Mouse (Mus musculus) gastrocnemius, postnatal 36 days (tissue): ENCODE data around the gene Mrpl55. TPM values are rescaled to one million over a fixed set of nuclear protein-coding genes. Genes with fewer than 3 reads are reported as not detected.
"Not testable (repeated sequence)": the region's sequence is repeated elsewhere in the genome, so short reads cannot be mapped to it uniquely, and the experiment has no call there.

Source experiments
- DNase-seq, 2 experiments: peaks; one replicate each; pipeline ENCODE4 v3.0.0; 2022
- intact Hi-C: fragments of 180-260 bp; cut with DNase I; formaldehyde crosslinking; loops from one replicate; pipeline ENCODE4 v1.15.1; 2025
- total RNA-seq, 2 experiments: library from RNA; stranded (reverse); gene quantifications; 2 replicates each; pipeline ENCODE4 v1.2.3; 2021

The Mrpl55 gene
- total RNA-seq, 2 experiments from 2014 or later, result 47.5 to 49.6 TPM

DNA sequence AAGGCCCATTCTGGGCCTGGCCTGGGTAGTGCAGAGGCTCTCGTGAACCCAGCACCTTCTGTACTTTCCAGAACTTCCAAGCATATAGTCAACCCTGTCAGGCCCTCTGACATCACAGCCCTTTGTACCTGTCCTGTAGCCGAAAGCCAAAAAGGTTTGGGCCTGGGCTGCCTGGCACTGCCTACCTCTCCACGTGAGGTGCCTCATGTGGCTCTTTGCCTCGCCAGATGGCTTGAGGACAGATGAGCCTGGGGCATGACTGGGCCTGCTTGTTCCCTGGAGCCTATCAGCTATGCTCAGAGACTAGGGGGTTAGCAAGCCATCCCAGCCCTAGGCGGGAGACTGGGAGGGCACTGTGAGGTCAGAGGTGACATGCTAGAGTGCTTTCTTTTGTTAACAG lies 16.8 kb upstream of the Mrpl55 start:
- intact Hi-C loops, result loop anchor here (5.0 kb wide), 1 partner anchor 33 kb away; no protein-coding TSS in a partner anchor
- DNase-seq, result no peak

DNA sequence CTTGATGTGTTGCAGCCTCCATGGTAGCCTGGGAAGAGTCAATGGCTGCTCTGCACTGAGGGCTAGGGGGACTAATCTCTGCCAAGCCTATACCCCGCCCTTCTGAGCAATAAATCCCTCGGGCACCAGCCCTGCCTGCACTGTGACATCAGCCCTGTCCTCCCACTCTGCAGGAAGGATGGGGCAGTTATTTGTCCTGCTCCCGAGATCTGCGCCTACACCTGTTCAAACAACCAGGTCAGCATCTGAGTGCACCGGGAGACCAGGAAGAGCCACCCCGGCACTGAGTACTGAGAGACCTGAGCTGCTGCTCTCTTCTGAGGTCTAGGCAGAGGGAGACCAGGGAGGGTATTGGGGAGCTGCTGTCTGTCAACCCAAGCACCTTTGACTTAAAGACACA lies 14.6 kb upstream of the Mrpl55 start:
- intact Hi-C loops, result loop anchor here (5.0 kb wide), 1 partner anchor 35 kb away; no protein-coding TSS in a partner anchor
- DNase-seq, result no peak

DNA sequence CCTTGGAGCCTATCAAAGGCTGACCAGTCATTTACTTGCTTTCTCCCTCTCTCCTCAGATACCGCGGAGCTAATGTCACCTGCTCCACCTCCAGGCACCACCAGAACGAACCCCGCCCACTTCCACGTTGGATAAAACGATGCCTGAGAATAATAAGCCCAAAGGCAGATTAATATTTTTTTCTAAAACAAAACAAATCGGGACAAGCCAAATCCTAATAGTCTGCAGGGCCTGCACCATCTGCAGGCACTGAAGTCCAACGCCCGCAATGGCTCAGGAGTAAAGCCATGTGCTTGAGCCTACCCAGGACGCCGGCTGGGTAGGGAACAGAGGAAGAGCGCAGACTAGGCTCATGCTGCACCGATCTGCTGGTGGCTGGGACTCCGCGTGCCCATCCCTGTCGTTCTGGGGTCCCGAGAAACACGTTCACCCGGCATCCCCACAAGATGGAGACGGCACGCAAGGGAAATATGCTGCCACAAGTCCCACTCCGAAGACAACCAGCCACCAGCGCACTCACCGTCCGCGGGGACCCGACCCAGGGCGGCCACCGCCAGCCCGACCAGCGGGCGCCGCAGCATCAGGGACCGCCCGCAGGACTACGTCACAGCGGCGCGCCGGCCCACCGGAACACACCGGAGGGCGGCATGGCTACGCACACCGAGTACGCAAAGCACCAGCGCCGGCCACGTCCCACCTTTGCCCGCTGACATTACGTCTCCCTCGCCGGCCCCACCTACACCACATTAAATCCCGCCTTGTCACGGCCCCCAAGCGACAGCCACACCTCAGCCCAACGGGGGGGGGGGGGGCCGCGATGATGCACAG lies 10.8 kb upstream of the Mrpl55 start:
- intact Hi-C loops, result no loop called here
- peak; percentile 81 to 83 for DNase-seq

DNA sequence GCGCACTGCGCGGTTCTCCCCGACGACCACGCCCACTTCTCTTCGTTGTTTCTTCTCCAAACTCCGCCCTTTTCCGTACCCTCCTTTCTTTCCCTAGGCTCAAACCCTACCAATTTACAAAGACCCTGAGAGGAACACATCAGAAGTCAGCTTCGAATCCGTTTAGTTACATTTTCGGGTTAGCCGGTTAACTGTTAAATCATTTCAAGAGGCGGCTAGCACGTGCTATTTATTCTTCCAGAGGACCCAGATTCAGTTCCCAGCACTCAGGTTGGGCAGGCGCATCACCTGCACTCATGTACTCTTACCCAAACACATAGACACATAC lies 10.3 kb upstream of the Mrpl55 start, which contains the start of gene Guk1:
TSS of gene Guk1 (minus strand) at position 154 of the 328 bp plus-strand sequence.
- DNase-seq, result no peak
- intact Hi-C loops, result no loop called here

DNA sequence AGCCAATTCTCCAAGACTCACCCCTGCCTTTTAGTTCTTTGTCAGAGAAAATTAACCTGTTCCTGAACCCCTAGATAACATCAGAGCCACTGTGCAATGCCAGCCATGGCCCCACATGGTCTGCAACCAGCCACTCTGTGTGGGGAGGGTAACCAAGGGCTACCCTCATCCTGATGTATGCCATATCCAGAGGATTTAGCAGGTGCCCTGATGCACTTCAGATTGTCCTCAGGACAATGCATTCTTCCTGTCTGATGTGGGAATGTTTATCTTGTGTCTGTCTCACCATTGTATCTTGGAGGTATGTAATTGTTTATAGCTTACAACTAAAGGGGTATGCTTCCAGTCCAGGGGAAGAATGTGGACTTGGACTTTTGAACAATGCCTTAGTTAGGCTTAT lies 6.1 kb upstream of the Mrpl55 start:
- no peak for DNase-seq
- intact Hi-C loops, result no loop called here

DNA sequence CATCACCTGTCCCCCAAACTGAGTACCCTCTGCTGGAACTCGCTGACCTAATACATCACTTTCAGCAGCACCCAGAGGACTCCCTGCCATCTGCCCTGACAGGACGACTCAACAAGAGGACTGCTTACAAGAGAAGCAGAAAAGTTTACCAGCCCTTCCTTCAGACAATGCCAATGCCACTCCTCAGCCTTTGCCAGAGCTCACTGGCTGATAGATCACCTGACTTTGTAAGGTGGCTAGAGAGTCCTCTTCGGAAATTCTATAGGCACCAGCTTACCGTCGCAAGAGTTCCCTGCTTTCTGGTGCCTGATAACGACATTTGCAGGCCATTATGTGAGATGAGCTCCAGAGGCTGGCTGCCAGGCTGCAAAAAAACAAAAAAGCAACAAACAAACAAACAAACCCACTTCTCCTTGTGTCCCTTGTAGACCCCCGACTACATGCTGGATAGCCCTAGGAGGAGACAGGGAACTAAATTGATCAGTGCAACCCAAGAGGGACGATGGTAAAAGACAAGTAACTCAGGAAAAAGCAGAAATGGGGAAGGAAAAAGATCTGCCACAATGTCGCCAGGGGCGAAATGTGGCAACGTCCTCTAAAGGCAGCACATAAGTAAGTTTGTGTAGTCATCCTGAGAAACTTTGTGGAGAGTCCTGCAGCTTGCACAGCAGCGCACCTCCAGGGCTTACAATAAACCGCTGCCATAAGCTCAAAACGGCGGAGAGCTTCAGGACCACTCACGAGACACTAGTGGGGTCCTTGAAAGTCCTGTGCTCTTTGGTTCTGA lies 877 bp upstream of the Mrpl55 start:
- intact Hi-C loops, result no loop called here
- no peak for DNase-seq

DNA sequence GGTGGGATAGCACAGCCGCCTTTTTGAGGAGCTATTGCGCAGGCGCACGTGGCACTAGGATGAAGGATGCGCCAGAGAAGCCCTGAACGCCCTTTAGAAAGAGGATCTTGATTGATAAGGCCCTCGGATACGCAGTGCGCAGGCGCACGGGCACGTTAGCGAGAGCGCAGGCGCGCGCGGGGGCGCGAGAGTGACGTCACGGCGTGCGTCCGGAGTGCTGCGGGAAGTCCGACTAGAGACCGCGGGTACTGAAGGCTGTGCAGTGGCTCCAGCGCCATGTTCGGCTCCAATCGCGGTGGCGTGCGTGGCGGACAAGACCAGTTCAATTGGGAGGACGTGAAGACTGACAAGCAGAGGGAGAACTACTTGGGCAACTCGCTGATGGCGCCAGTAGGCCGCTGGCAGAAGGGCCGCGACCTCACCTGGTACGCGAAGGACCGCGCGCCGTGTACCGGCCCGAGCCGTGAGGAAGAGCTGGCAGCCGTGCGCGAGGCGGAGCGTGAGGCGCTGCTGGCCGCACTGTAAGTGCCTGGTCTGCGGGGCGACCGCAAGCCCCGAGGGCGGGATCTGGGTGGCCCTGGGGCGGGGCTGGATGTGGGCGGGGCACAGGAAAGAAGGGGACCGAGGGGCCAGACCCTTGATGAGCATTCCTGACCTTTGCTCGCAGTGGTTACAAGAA lies 6.0 kb downstream of the Mrpl55 start, which contains the start of gene 2310033P09Rik:
TSS of gene 2310033P09Rik (plus strand) at position 169 of the 679 bp plus-strand sequence.
- peak; percentile 87 to 91 for DNase-seq

DNA sequence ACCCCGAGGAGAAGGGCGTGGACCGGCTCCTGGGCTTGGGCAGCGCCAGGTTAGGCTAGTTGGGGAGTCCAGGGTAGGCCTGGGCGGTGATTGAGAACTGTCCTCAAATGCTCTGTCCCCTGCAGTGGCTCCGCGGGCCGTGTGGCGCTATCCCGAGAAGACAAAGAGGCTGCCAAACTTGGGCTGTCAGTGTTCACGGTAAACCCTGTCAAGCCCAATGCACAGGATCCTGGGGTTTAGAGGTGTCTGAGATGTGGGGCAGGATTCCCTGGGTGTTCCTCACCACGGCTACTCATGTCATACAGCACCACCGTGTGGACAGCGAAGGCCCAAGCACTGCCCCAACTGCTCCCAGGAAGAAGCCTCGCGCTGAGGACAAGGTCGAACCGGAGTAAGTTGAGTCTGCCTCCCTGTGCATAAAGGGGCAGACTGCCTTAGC lies 6.7 kb downstream of the Mrpl55 start:
- peak; percentile 42 to 45 for DNase-seq
- intact Hi-C loops, result no loop called here

More for the DNA sequence above, 6.0 kb downstream of the Mrpl55 start, which contains the start of gene 2310033P09Rik:
- intact Hi-C loops, result no loop called here

DNA sequence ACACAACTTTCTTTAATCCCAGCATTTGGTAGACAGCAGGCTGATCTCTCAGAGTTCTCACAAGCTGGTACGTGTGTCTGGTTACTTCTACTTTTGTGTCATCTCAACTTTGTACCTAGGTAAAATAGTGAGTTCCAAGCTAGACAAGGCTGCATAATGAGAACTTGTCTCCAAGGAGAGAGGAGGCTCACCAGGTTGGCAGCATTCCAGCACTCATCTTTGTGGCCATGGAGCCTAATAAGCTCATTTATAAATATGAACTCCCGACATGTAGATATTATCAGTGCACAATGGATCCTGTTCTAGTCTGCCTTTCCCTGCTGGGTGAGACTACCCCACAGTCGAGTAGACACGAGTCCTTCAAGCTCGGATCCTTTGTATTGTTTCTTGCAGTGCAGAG lies 7.3 kb downstream of the Mrpl55 start:
- intact Hi-C loops, result no loop called here
- DNase-seq, result no peak

DNA sequence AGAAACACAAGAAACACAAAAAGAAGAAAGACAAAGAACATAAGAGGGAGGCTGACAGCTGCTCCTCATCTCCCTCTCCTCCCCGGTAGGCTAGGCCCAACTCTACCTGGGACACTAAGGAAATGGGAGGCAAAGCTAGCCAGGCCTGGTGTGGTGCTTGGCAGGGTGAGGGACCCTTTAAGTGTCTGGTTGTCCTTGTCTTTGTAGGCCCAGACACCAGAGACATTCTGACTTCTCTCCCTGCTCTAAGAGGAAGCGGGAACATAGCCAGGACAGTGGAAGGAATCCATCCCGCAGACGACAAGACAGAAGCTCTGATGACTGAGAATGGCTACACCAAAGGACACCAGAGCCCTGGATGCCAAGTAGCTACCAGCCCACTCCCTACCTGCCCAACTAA lies 7.7 kb downstream of the Mrpl55 start:
- no peak for DNase-seq
- intact Hi-C loops, result no loop called here

DNA sequence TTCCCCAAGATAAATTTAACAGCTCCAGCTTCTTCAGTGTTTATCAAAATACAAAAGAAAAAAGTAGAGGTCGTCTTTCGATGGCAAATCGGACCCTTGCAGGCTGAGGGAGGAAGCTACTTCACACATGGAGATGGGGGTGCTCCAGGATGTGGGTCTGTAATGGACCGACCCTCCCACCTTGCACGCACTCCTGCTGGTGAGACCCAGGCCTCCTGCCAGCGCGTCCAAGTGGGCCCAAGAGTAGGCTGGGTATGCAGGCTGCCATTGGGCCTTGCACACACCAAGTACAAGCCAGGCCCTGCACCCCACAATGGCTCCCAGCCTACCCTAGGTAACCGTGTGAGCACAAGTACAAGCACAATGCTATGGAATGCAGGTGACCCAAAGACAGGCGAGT lies 9.3 kb downstream of the Mrpl55 start:
- intact Hi-C loops, DNase-seq: not testable (repeated sequence)

DNA sequence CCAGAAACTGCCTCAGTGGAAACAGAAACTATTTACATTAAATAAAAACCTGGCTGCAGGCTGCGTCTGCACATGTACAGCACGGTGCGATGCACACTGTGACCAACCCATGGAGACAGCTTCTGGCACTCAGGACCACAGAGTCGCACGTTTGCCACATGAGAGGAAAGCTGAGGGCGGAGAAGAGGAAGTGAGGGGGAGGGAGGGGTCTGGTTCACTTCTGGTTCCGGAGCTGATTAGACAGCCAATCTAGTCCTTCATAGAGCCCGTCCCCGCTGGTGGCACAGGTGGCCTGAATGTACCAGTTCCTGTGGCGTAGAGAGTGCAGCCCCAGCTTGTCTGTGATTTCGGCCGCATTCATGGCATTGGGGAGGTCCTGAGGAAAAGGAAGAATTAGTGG lies 10.0 kb downstream of the Mrpl55 start:
- intact Hi-C loops, DNase-seq: not testable (repeated sequence)

DNA sequence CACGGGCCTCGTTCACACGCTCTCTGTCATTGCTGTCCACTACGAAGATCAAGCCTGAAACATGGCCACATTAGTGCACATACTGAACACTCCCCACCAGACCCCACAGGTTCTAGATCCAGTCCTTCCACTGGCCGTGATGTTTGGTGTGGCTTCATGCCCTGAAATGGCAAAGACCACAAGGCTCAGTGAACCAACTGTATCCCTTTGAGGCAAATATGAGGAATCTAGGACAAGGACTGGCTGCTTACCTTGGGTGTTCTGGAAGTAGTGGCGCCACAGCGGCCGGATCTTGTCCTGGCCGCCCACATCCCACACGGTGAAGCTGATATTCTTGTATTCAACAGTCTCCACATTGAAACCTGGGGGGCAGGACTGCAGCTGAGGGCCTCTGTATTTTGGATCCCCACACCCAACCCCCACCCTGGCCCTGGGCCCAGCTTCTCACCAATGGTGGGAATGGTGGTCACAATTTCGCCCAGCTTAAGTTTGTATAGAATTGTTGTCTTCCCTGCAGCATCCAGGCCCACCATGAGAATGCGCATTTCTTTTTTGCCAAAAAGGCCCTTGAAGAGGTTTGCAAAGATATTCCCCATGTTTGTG lies 10.7 kb downstream of the Mrpl55 start:
- intact Hi-C loops, result no loop called here

DNA sequence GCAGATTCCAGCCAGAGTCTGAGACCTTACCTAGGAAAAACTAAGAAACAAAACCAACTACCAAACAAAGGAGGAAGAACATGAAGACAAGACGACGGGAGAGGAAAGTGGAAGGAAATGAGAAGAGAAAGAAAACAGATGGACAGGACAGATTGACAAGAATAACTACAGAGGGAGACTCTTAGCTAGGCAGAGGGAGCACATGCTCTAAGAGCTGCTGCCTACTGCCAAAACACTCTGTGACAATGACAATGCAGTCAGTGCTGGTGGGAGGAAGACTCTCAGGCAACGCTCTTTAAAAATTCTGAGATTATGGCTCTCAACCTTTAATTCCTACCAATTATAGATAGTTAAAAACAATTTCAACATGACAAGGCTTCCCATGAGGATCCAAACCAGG lies 14.7 kb downstream of the Mrpl55 start:
- DNase-seq, result no peak
- intact Hi-C loops, result no loop called here

More for the DNA sequence above, 10.7 kb downstream of the Mrpl55 start:
- DNase-seq, result no peak

DNA sequence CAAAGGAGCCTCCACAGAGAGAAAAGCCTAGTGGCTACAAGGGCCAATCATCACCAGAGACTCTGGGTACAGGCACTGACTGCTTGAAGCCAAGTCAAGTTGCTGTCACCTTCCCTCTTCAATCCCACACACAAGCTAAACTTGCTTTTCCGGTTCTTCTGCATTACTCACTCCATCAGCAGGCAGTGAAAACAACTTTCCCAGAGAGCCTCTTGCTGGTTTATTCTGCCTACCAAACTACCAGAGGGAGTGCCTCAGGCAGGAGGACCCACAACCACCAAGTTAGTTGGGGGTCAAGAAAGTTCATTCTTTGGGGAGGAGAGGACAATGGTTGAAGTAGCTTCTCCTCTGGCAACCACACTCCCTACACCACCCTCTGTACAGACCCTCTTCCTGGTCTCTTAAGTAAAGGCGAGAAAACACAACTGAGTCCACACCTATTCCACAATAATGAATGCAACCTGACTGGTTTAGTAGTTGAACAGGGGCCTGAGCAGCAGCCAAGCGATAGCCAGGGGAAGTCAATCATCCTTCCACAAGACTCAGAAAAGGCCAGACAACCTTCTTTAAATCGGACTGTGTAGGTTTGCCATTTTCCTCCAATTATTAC lies 16.2 kb downstream of the Mrpl55 start:
- DNase-seq, result no peak

DNA sequence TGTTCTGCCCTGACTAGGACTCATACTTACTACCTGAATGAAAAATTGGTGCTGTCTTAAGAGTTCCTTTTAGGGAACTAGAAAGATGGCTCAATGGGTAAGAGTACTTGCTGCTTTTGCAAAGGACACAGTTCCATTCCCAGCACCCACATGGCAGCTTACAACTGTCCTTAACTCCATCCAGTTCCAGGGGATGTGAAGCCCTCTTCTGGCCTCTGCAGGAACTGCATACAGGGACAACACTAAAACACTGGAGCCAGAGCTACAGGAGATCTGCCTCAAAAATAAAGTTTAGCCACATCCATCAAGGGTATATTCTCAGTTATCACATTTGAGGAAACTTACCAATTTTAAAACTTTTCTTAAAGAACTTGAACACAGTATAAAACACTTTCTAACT lies 16.8 kb downstream of the Mrpl55 start:
- DNase-seq, result no peak
- intact Hi-C loops, result no loop called here

More for the DNA sequence above, 16.2 kb downstream of the Mrpl55 start:
- intact Hi-C loops, result no loop called here

DNA sequence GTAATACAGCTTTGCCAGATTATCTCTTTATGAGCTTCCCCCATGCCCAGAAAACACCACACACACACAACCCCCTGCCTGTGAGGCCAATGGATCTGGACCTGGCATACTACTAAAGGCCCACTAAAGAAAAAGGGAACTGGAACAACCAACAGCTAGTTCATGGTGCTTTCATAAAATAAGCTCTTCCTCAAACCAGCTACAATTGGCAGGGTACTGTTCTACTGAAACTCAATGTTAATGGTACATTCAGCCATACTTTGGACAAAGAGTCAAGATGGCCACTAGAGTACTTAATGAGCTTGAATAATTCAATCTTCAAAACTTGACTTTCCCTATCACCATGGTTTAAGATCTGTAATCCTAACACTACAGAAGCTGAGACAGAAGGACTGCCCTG lies 19.3 kb downstream of the Mrpl55 start:
- no peak for DNase-seq
- intact Hi-C loops, result no loop called here

DNA sequence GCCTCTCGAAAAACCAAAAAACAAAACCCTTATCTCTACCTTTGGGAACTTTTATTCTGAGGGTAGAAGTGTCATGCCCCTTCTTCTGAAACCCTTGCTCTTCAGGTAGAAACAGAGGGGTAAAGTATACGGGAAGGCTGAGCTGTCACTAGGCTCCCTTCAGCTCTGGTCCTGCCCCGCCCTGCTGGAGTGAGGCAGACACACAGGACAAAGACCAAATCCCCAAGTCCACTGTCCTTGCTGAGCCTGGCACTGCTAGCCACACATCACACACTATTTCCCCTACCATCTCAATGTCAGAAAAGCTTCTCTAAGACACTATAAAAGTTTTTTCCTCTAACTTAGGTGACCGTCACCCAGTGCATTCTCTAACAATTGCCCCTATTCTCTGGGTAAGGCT lies 20.0 kb downstream of the Mrpl55 start:
- intact Hi-C loops, result no loop called here
- no peak for DNase-seq

DNA sequence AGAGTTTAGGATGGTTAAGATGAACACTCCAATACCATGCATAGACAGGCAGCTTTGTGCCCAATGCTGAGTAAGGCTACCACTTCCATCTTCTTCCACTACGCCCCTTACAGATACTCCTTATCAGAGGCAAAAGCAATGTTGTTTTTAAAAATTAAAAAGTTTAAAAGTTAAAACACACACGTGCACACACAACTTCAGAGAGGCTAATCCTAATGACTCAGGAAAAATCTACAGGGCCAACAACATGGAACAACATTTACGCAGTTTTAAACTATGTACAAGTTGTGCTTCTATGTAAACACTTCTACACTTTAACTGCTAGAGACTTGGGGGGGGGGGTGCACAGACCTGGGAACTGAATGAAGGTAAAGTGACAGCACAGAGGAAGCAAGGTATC lies 21.7 kb downstream of the Mrpl55 start:
- no peak for DNase-seq
- intact Hi-C loops, result no loop called here

DNA sequence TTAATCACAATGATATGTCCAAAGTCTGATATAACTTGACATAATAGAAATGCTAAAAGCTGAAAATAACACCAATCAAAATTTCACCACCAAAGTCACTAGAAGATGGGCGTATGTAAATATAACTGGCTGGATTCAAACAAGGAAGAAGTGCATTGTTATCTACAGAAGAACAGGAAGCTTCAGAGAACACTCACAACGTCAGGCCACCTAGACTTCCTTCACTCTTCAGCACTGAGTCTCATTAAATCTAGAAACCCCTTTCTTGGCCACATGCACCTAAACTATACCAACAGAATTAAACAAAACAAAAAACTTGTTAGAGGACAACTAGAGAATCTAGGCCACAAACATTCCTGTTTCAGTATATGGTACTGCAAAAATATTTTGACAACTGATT lies 22.2 kb downstream of the Mrpl55 start:
- intact Hi-C loops, result no loop called here
- DNase-seq, result no peak
